Mouse (Mus musculus) heart, postnatal 0 days (tissue): ENCODE measurements around the gene Faap20. TPM values are rescaled to one million over a fixed set of nuclear protein-coding genes. Genes with fewer than 3 reads are reported as not detected.

Source experiments
- ATAC-seq: fragments of 200-750 bp; cut with Nextera tagmentation; 2 replicates; pipeline ENCODE4 v1.8.0; 2017; ENCODE audit warnings: low read depth, moderate number of reproducible peaks, moderate library complexity; ENCODE audit not compliant: insufficient read depth
- DNase-seq: peaks from one replicate; pipeline ENCODE4 v3.0.0-alpha.2; 2016; ENCODE audit warnings: low spot score
- H3K27ac ChIP-seq: fragments of 300-500 bp; sonication (generic); 2 replicates; pipeline ENCODE4 v1.5.1; 2014; ENCODE audit warnings: low read depth, mild to moderate bottlenecking
- H3K27me3 ChIP-seq: fragments of 300-500 bp; sonication (generic); 2 replicates; pipeline ENCODE4 v1.6.1; 2014; ENCODE audit warnings: low read length, mixed read lengths; ENCODE audit not compliant: control insufficient read depth, insufficient read depth
- H3K36me3 ChIP-seq: fragments of 300-500 bp; sonication (generic); replicated peaks from 2 replicates; pipeline ENCODE4 v1.6.1; 2014; ENCODE audit warnings: low read length, mixed read lengths; ENCODE audit not compliant: control insufficient read depth, insufficient read depth
- H3K4me1 ChIP-seq: fragments of 300-500 bp; sonication (generic); 2 replicates; pipeline ENCODE4 v1.6.1; 2014; ENCODE audit warnings: antibody characterized with exemption; ENCODE audit not compliant: control insufficient read depth, insufficient read depth
- H3K4me2 ChIP-seq: fragments of 300-500 bp; sonication (generic); 2 replicates; pipeline ENCODE4 v1.6.1; 2014; ENCODE audit warnings: low read depth, mild to moderate bottlenecking, low read length, moderate library complexity
- H3K4me3 ChIP-seq: fragments of 300-500 bp; sonication (generic); 2 replicates; pipeline ENCODE4 v1.5.1; 2014; ENCODE audit warnings: low read depth, low read length
- H3K9ac ChIP-seq: fragments of 300-500 bp; sonication (generic); replicated peaks from 2 replicates; pipeline ENCODE4 v1.6.1; 2014; ENCODE audit warnings: low read depth, low read length, mixed read lengths
- H3K9me3 ChIP-seq: fragments of 300-500 bp; sonication (generic); replicated peaks from 2 replicates; pipeline ENCODE4 v1.6.1; 2016; ENCODE audit warnings: low read length; ENCODE audit not compliant: control insufficient read depth
- CTCF ChIP-seq: IDR thresholded peaks from 2 replicates; pipeline ENCODE4 v1.5.1; 2016; ENCODE audit warnings: antibody characterized with exemption, control low read depth, low read depth
- EP300 ChIP-seq: IDR thresholded peaks from 2 replicates; pipeline ENCODE4 v1.6.1; 2016; ENCODE audit warnings: antibody characterized with exemption, low read depth
- WGBS: fragments of 180-500 bp; shearing (Covaris S2); extraction: QIAGEN DNeasy Blood & Tissue Kit; methylation state at CpG from one replicate; pipeline ENCODE4 v1.1.7; 2014; 5-methylcytosine and 5-hydroxymethylcytosine counted together
- polyA plus RNA-seq: library from polyadenylated mRNA; unstranded; fragments of >200 nt; fragmentation: Nextera tagmentation; extraction: Ambion mirVana; gene quantifications from 2 replicates; pipeline ENCODE4 v1.2.1, GENCODE M21; 2015
- total RNA-seq: library from RNA; depleted of rRNA; stranded (reverse); fragments of >200 nt; gene quantifications from 2 replicates; pipeline ENCODE4 v1.2.3, GENCODE M21; 2014; ENCODE audit warnings: low replicate concordance

The Faap20 gene
- total and polyA plus RNA-seq, 2 experiments from 2014 or later = 45.8 to 48.1 TPM

- Histone ChIP-seq H3K27ac (0 out of 2 replicates have a peak overlapping the region, but pooled peaks have one; percentile 11), H3K9ac (peak overlapping the region; percentile 15; the same call in 1 of the 2 replicates), H3K4me1 (peaks cover 70% of the 10 kb centered on the region), H3K9me3 (no peaks in the 10 kb centered on the region), H3K27me3 (no peaks in the 10 kb centered on the region), H3K36me3 (no peaks in the 10 kb centered on the region), H3K4me3 (peak overlapping the region; percentile 78), H3K4me2 (peak overlapping the region; percentile 91)
- WGBS = 56% methylated on average over 9 of the region's 9 CpGs
- TF ChIP-seq CTCF (no peak), EP300 (no peak)
- DNase-seq (no peak), ATAC-seq (no peak)
Measured at GRCm38 (mm10) chr4:155218104-155218732, 31.4 kb upstream of the Faap20 start.

- no peak for DNase-seq
- 35% methylated on average over 12 of the region's 12 CpGs for WGBS
Measured at GRCm38 (mm10) chr4:155219271-155220212, 30.1 kb upstream of the Faap20 start.

GRCm38 (mm10) chr4:155220213-155221100 is 29.1 kb upstream of the Faap20 start:
- no peak for DNase-seq
- H3K4me1 ChIP-seq = peaks cover 55% of the 10 kb centered on the region
- ATAC-seq = no peak

More at GRCm38 (mm10) chr4:155219271-155220212, 30.1 kb upstream of the Faap20 start:
- H3K4me3 ChIP-seq = peak overlapping the region; percentile 78
- peak overlapping the region; percentile 83 for H3K9ac ChIP-seq
- H3K36me3 ChIP-seq = no peaks in the 10 kb centered on the region
- H3K4me1 ChIP-seq = peaks cover 64% of the 10 kb centered on the region
- peak overlapping the region; percentile 91 for H3K4me2 ChIP-seq
- no peaks in the 10 kb centered on the region for H3K9me3 ChIP-seq
- no peak for ATAC-seq
- no peaks in the 10 kb centered on the region for H3K27me3 ChIP-seq
- TF ChIP-seq EP300 = no peak
- no peak for TF ChIP-seq CTCF
- H3K27ac ChIP-seq = peak overlapping the region; percentile 18; the same call in 1 of the 2 replicates

DNA sequence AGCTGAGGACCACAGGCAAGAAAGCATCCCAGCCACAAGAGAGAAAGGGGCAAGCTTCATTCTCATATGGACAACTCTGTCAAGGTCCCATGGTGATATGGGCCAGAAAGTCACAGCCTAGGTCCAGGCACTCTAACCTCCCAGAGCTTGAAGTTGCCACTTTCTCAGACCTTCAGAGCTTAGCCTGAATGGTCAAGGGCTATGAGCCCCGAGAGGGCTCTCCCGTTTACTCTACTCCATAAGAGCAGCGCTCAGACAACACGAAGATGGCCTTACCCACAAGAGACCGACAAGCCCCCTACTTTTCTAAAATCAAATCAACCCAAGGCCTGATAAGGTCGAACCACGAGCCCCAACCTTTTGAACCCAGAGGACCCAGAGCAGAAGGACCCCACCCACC is 28.5 kb upstream of the Faap20 start:
- 2% methylated on average over 7 of the region's 7 CpGs for WGBS
- H3K4me1 ChIP-seq = peaks cover 48% of the 10 kb centered on the region
- H3K4me2 ChIP-seq = peak overlapping the region; percentile 91
- no peaks in the 10 kb centered on the region for H3K36me3 ChIP-seq
- TF ChIP-seq EP300 (no peak), CTCF (no peak)
- no peak for ATAC-seq
- DNase-seq = no peak
- no peaks in the 10 kb centered on the region for H3K9me3 ChIP-seq
- H3K4me3 ChIP-seq = peak overlapping the region; percentile 78
- peak overlapping the region; percentile 83 for H3K9ac ChIP-seq
- no peaks in the 10 kb centered on the region for H3K27me3 ChIP-seq
- peak overlapping the region; percentile 86; the same call in 1 of the 2 replicates for H3K27ac ChIP-seq

More at GRCm38 (mm10) chr4:155220213-155221100, 29.1 kb upstream of the Faap20 start:
- Histone ChIP-seq H3K9me3 (no peaks in the 10 kb centered on the region), H3K27ac (peak overlapping the region; percentile 86; the same call in 1 of the 2 replicates), H3K4me3 (peak overlapping the region; percentile 78), H3K27me3 (no peaks in the 10 kb centered on the region), H3K4me2 (peak overlapping the region; percentile 91), H3K9ac (peak overlapping the region; percentile 83), H3K36me3 (no peaks in the 10 kb centered on the region)
- WGBS = 6% methylated on average over 14 of the region's 14 CpGs
- no peak for TF ChIP-seq EP300
- no peak for TF ChIP-seq CTCF
